Mouse (Mus musculus) thymus, adult 2 months (tissue): ENCODE data around the gene Foxm1.

Experiments used
- CTCF ChIP-seq: fragments of 200-500 bp; IDR thresholded peaks from 2 replicates; pipeline ENCODE4 v1.5.1; 2012; ENCODE audit warnings: mild to moderate bottlenecking, control low read depth, low read length, moderate library complexity, borderline replicate concordance; ENCODE audit not compliant: control insufficient read depth, poor library complexity, insufficient read depth; ENCODE audit errors: extremely low read depth
- POLR2A ChIP-seq: fragments of 200-500 bp; IDR thresholded peaks from 2 replicates; pipeline ENCODE4 v1.6.1; 2012; ENCODE audit warnings: mild to moderate bottlenecking, low read length, control low read depth, moderate library complexity; ENCODE audit not compliant: control insufficient read depth, poor library complexity, insufficient read depth; ENCODE audit errors: extremely low read depth

- peak; percentile 45; the same call in 1 of the 2 replicates for TF ChIP-seq CTCF
- peak; percentile 83 for TF ChIP-seq POLR2A
Measured at GRCm38 (mm10) chr6:128424269-128425019, 61.7 kb downstream of the Foxm1 start, which contains the start of gene Itfg2.
